Mouse (Mus musculus) myocyte (in vitro differentiated cells): ENCODE results near the gene Camk2n1.

Source experiments
- CEBPB ChIP-seq: IDR thresholded peaks from 2 replicates; pipeline ENCODE4 v1.6.1; 2011; ENCODE audit warnings: mild to moderate bottlenecking, moderate library complexity; ENCODE audit not compliant: poor library complexity, insufficient read depth, severe bottlenecking
- E2F4 ChIP-seq: IDR thresholded peaks from one replicate; pipeline ENCODE4 v1.6.1; 2011; ENCODE audit warnings: mild to moderate bottlenecking, control low read depth, moderate library complexity; ENCODE audit not compliant: insufficient read depth
- MAX ChIP-seq: IDR thresholded peaks from one replicate; pipeline ENCODE4 v1.6.1; 2011; ENCODE audit warnings: low read depth, mild to moderate bottlenecking, control low read depth
- MYOD1 ChIP-seq, 3 experiments: IDR thresholded peaks; one replicate each; pipeline ENCODE4 v1.6.1; 2011; ENCODE audit warnings: control low read depth in 2 of 3, low read depth in 2 of 3, mild to moderate bottlenecking in 2 of 3, moderate library complexity in 1 of 3; ENCODE audit not compliant: insufficient read length in 2 of 3, control insufficient read depth in 1 of 3
- MYOG ChIP-seq, 3 experiments: IDR thresholded peaks; one replicate each; pipeline ENCODE4 v1.6.1; 2011; ENCODE audit warnings: control low read depth in 2 of 3, low read depth in 2 of 3, mild to moderate bottlenecking in 2 of 3; ENCODE audit not compliant: insufficient read length in 2 of 3, control insufficient read depth in 1 of 3, insufficient read depth in 1 of 3
- POLR2A ChIP-seq: IDR thresholded peaks from one replicate; pipeline ENCODE4 v1.6.1; 2011; ENCODE audit warnings: low read depth, mild to moderate bottlenecking, control low read depth, moderate library complexity; ENCODE audit not compliant: insufficient read length
- POLR2AphosphoS2 ChIP-seq: IDR thresholded peaks from one replicate; pipeline ENCODE4 v1.6.1; 2011; ENCODE audit warnings: low read depth, control low read depth; ENCODE audit not compliant: insufficient read length
- REST ChIP-seq: IDR thresholded peaks from one replicate; pipeline ENCODE4 v1.6.1; 2011; ENCODE audit warnings: mild to moderate bottlenecking, control low read depth, moderate library complexity; ENCODE audit not compliant: insufficient read depth, insufficient read length
- TCF12 ChIP-seq: IDR thresholded peaks from one replicate; pipeline ENCODE4 v1.6.1; 2011; ENCODE audit warnings: mild to moderate bottlenecking, control low read depth; ENCODE audit not compliant: poor library complexity, insufficient read depth, severe bottlenecking
- TCF3 ChIP-seq: IDR thresholded peaks from one replicate; pipeline ENCODE4 v1.6.1; 2011; ENCODE audit warnings: low read depth, control low read depth; ENCODE audit not compliant: insufficient read length
- USF1 ChIP-seq: IDR thresholded peaks from one replicate; pipeline ENCODE4 v1.6.1; 2011; ENCODE audit warnings: low read depth, mild to moderate bottlenecking, control low read depth, moderate library complexity

GRCm38 (mm10) chr4:138493161-138494001 is 39.3 kb downstream of the Camk2n1 start:
- TF ChIP-seq MAX (no peak), POLR2A (no peak), USF1 (no peak), E2F4 (no peak), TCF12 (no peak), CEBPB (no peak), MYOD1 (IDR thresholded peaks at IDR 0.05; ENCODE audit: control insufficient read depth in 1 of 3, insufficient read length in 2 of 3, low read depth in 2 of 3) (no peak), TCF3 (no peak), REST (no peak), MYOG (IDR thresholded peaks at IDR 0.05; ENCODE audit: control insufficient read depth in 1 of 3, insufficient read depth in 1 of 3, insufficient read length in 2 of 3, low read depth in 2 of 3) (no peak), POLR2AphosphoS2 (no peak)
